Mouse (Mus musculus): ENCODE data around the gene Exd1. TPM values are rescaled to one million over a fixed set of nuclear protein-coding genes. Genes with fewer than 3 reads are reported as not detected.
"Not testable (repeated sequence)": the region's sequence is repeated elsewhere in the genome, so short reads cannot be mapped to it uniquely, and the experiment has no call there.

Gene Exd1
- polyA plus RNA-seq, 1 experiment from 2014 or later, result 0.84 TPM

- Histone ChIP-seq H3K27me3 (ENCODE audit: insufficient read depth, low read length) (no peaks in the 10 kb centered on the region), H3K9me3 (ENCODE audit: low read length) (no peaks in the 10 kb centered on the region), H3K4me3 (ENCODE audit: low read length) (no peak overlapping the region), H3K36me3 (ENCODE audit: insufficient read depth, low read length) (no peaks in the 10 kb centered on the region), H3K4me2 (replicated peaks; ENCODE audit: low read depth, low read length) (no peak overlapping the region), H3K9ac (replicated peaks; ENCODE audit: low read length) (no peak overlapping the region), H3K4me1 (ENCODE audit: insufficient read depth, low read length) (no peaks in the 10 kb centered on the region), H3K27ac (ENCODE audit: low read length) (no peak overlapping the region)
- no peak for ATAC-seq (ENCODE audit: low FRiP score, low TSS enrichment)
- WGBS, result 70% methylated on average over 2 of the region's 2 CpGs
These were observed 36.6 kb downstream of the Exd1 start for GRCm38 (mm10) chr2:119510856-119511255.

GRCm38 (mm10) chr2:119508518-119508917, 38.9 kb downstream of the Exd1 start:
- WGBS, result 75% methylated on average over 7 of the region's 7 CpGs
- not testable (repeated sequence) for H3K36me3 ChIP-seq (ENCODE audit: insufficient read depth, low read length); H3K4me3 ChIP-seq (ENCODE audit: low read length); H3K4me2 ChIP-seq (replicated peaks; ENCODE audit: low read depth, low read length); H3K27ac ChIP-seq (ENCODE audit: low read length); ATAC-seq (ENCODE audit: low FRiP score, low TSS enrichment); H3K27me3 ChIP-seq (ENCODE audit: insufficient read depth, low read length); H3K9ac ChIP-seq (replicated peaks; ENCODE audit: low read length); H3K9me3 ChIP-seq (ENCODE audit: low read length); H3K4me1 ChIP-seq (ENCODE audit: insufficient read depth, low read length)

- Histone ChIP-seq H3K9ac (replicated peaks; ENCODE audit: low read length) (no peak overlapping the region), H3K4me1 (ENCODE audit: insufficient read depth, low read length) (no peaks in the 10 kb centered on the region), H3K36me3 (ENCODE audit: insufficient read depth, low read length) (no peaks in the 10 kb centered on the region), H3K4me2 (replicated peaks; ENCODE audit: low read depth, low read length) (no peak overlapping the region), H3K4me3 (ENCODE audit: low read length) (no peak overlapping the region), H3K27me3 (ENCODE audit: insufficient read depth, low read length) (no peaks in the 10 kb centered on the region), H3K9me3 (ENCODE audit: low read length) (no peaks in the 10 kb centered on the region), H3K27ac (ENCODE audit: low read length) (no peak overlapping the region)
- ATAC-seq (ENCODE audit: low FRiP score, low TSS enrichment), result no peak
These were observed 40.3 kb downstream of the Exd1 start for GRCm38 (mm10) chr2:119507108-119507507.

GRCm38 (mm10) chr2:119500965-119501652, 46.3 kb downstream of the Exd1 start:
- Histone ChIP-seq H3K36me3 (ENCODE audit: insufficient read depth, low read length) (no peaks in the 10 kb centered on the region), H3K4me1 (ENCODE audit: insufficient read depth, low read length) (no peaks in the 10 kb centered on the region), H3K9me3 (ENCODE audit: low read length) (no peaks in the 10 kb centered on the region), H3K4me3 (ENCODE audit: low read length) (no peak overlapping the region), H3K27me3 (ENCODE audit: insufficient read depth, low read length) (no peaks in the 10 kb centered on the region), H3K27ac (ENCODE audit: low read length) (no peak overlapping the region), H3K4me2 (replicated peaks; ENCODE audit: low read depth, low read length) (no peak overlapping the region), H3K9ac (replicated peaks; ENCODE audit: low read length) (no peak overlapping the region)
- ATAC-seq (ENCODE audit: low FRiP score, low TSS enrichment), result no peak
- 88% methylated on average over 2 of the region's 2 CpGs for WGBS

- 89% methylated on average over 2 of the region's 2 CpGs for WGBS
- Histone ChIP-seq H3K4me2 (replicated peaks; ENCODE audit: low read depth, low read length) (no peak overlapping the region), H3K9me3 (ENCODE audit: low read length) (no peaks in the 10 kb centered on the region), H3K27ac (ENCODE audit: low read length) (no peak overlapping the region), H3K9ac (replicated peaks; ENCODE audit: low read length) (no peak overlapping the region), H3K27me3 (ENCODE audit: insufficient read depth, low read length) (no peaks in the 10 kb centered on the region), H3K4me3 (ENCODE audit: low read length) (no peak overlapping the region), H3K4me1 (ENCODE audit: insufficient read depth, low read length) (no peaks in the 10 kb centered on the region), H3K36me3 (ENCODE audit: insufficient read depth, low read length) (no peaks in the 10 kb centered on the region)
- no peak for ATAC-seq (ENCODE audit: low FRiP score, low TSS enrichment)
These were observed 48.6 kb downstream of the Exd1 start for GRCm38 (mm10) chr2:119498859-119499258.

GRCm38 (mm10) chr2:119496082-119496481, 51.3 kb downstream of the Exd1 start:
- 91% methylated on average over 2 of the region's 2 CpGs for WGBS
- ATAC-seq (ENCODE audit: low FRiP score, low TSS enrichment), result no peak
- no peaks in the 10 kb centered on the region for H3K36me3 ChIP-seq (ENCODE audit: insufficient read depth, low read length)
- no peaks in the 10 kb centered on the region for H3K9me3 ChIP-seq (ENCODE audit: low read length)
- no peaks in the 10 kb centered on the region for H3K27me3 ChIP-seq (ENCODE audit: insufficient read depth, low read length)
- no peaks in the 10 kb centered on the region for H3K4me1 ChIP-seq (ENCODE audit: insufficient read depth, low read length)
- H3K4me3 ChIP-seq (ENCODE audit: low read length), result no peak overlapping the region
- H3K27ac ChIP-seq (ENCODE audit: low read length), result no peak overlapping the region
- no peak overlapping the region for H3K9ac ChIP-seq (replicated peaks; ENCODE audit: low read length)
- H3K4me2 ChIP-seq (replicated peaks; ENCODE audit: low read depth, low read length), result no peak overlapping the region

GRCm38 (mm10) chr2:119491953-119492352, 55.5 kb downstream of the Exd1 start:
- Histone ChIP-seq H3K9ac (replicated peaks; ENCODE audit: low read length) (no peak overlapping the region), H3K4me3 (ENCODE audit: low read length) (no peak overlapping the region), H3K4me1 (ENCODE audit: insufficient read depth, low read length) (no peaks in the 10 kb centered on the region), H3K4me2 (replicated peaks; ENCODE audit: low read depth, low read length) (no peak overlapping the region), H3K27me3 (ENCODE audit: insufficient read depth, low read length) (no peaks in the 10 kb centered on the region), H3K36me3 (ENCODE audit: insufficient read depth, low read length) (no peaks in the 10 kb centered on the region), H3K9me3 (ENCODE audit: low read length) (no peaks in the 10 kb centered on the region), H3K27ac (ENCODE audit: low read length) (no peak overlapping the region)
- 19% methylated on average over 5 of the region's 5 CpGs for WGBS
- ATAC-seq (ENCODE audit: low FRiP score, low TSS enrichment), result no peak

- peaks cover 4% of the 10 kb centered on the region; the same call in 1 of the 2 replicates for H3K4me1 ChIP-seq (ENCODE audit: insufficient read depth, low read length)
- H3K36me3 ChIP-seq (ENCODE audit: insufficient read depth, low read length), result no peaks in the 10 kb centered on the region
- no peak overlapping the region for H3K27ac ChIP-seq (ENCODE audit: low read length)
- no peak overlapping the region for H3K4me3 ChIP-seq (ENCODE audit: low read length)
- H3K9ac ChIP-seq (replicated peaks; ENCODE audit: low read length), result no peak overlapping the region
- H3K4me2 ChIP-seq (replicated peaks; ENCODE audit: low read depth, low read length), result no peak overlapping the region
- no peak for ATAC-seq (ENCODE audit: low FRiP score, low TSS enrichment)
- 12% methylated on average over 4 of the region's 4 CpGs for WGBS
- H3K27me3 ChIP-seq (ENCODE audit: insufficient read depth, low read length), result no peaks in the 10 kb centered on the region
- no peaks in the 10 kb centered on the region for H3K9me3 ChIP-seq (ENCODE audit: low read length)
These were observed 60.9 kb downstream of the Exd1 start for GRCm38 (mm10) chr2:119486488-119486887.

- Histone ChIP-seq H3K9ac (replicated peaks; ENCODE audit: low read length) (no peak overlapping the region), H3K27ac (ENCODE audit: low read length) (peak overlapping the region; percentile 73), H3K9me3 (ENCODE audit: low read length) (no peaks in the 10 kb centered on the region), H3K4me1 (ENCODE audit: insufficient read depth, low read length) (peaks cover 8% of the 10 kb centered on the region; the same call in 1 of the 2 replicates), H3K36me3 (ENCODE audit: insufficient read depth, low read length) (no peaks in the 10 kb centered on the region), H3K4me2 (replicated peaks; ENCODE audit: low read depth, low read length) (no peak overlapping the region), H3K4me3 (ENCODE audit: low read length) (no peak overlapping the region), H3K27me3 (ENCODE audit: insufficient read depth, low read length) (no peaks in the 10 kb centered on the region)
- ATAC-seq (ENCODE audit: low FRiP score, low TSS enrichment), result no peak
- 69% methylated on average over 1 of the region's 1 CpGs for WGBS
These were observed 65.1 kb downstream of the Exd1 start for GRCm38 (mm10) chr2:119482307-119482706.

GRCm38 (mm10) chr2:119478397-119478749, 69.1 kb downstream of the Exd1 start:
- Histone ChIP-seq H3K9ac (replicated peaks; ENCODE audit: low read length) (peak overlapping the region; percentile 100), H3K27me3 (ENCODE audit: insufficient read depth, low read length) (no peaks in the 10 kb centered on the region), H3K9me3 (ENCODE audit: low read length) (no peaks in the 10 kb centered on the region), H3K36me3 (ENCODE audit: insufficient read depth, low read length) (no peaks in the 10 kb centered on the region), H3K4me1 (ENCODE audit: insufficient read depth, low read length) (peaks cover 25% of the 10 kb centered on the region), H3K4me2 (replicated peaks; ENCODE audit: low read depth, low read length) (peak overlapping the region; percentile 71), H3K27ac (ENCODE audit: low read length) (peak overlapping the region; percentile 99), H3K4me3 (ENCODE audit: low read length) (peak overlapping the region; percentile 83)
- WGBS, result 13% methylated on average over 9 of the region's 9 CpGs
- ATAC-seq (ENCODE audit: low FRiP score, low TSS enrichment), result no peak
